Mouse (Mus musculus) urinary bladder, postnatal 14 days (tissue): ENCODE results near the gene Bcl2l11.
A peak's percentile ranks its signal among the peaks of the same experiment; 100 is the strongest.

Experiments
- DNase-seq: peaks from one replicate; pipeline ENCODE4 v3.0.0; 2021; ENCODE audit warnings: low spot score

Bcl2l11 gene

DNA sequence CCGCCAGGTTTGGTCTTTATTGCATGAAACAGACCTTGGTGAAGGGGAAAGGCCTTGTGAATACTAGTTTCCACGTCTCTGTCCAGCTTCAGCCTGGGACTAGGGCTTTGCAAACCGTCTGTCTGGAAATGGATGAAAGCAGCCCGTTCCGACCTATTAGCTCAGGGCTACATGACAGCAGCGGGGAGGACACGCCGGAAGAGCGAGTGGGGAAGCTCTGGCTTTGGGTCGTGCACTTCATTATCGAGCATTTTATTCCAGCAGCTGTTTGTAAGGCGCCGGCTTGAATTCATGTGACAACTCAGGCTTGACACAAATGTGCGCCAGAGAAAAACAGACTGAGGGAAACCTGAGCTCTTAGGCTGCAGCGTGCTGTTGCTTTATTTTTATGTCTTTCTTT, 13.9 kb downstream of the Bcl2l11 start:
- no peak for DNase-seq

DNA sequence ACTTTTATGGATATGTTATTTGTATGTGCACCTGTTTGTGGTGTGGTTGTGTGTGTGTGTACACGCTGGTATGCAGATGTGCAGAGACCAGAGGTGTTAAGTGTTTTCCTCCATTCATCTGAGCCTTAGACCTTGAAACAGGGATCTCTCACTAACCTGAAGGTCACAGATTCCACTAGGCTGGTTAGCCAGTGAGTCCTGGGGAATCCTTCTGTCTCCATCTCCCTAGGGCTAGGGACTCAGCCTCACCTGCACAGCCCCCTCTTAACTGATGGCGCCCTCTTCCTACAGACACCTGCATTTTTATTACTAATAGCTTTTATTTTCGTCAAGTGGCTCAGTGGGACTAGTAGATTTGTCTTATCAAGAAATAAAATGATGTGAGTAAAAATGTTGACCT, 14.3 kb downstream of the Bcl2l11 start:
- no peak for DNase-seq

DNA sequence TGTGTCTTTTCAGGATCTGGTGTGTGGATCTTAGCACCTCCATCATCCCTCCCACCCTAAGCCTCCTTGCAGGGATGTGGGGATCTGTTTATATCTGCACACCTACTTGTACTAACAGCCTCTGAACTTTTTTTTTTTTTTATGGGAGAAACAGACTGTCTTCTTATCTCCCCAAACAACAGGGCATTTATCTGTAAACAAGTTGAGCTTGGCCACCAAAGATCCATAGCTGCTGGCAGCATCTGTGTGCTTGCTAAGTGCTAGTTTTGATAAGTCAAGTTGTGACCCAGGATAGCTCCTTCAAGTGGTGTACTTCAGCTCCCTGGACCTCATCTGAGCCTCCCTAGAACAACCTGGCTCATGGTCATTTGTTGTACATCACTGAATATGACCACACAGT, 18.2 kb downstream of the Bcl2l11 start:
- no peak for DNase-seq

DNA sequence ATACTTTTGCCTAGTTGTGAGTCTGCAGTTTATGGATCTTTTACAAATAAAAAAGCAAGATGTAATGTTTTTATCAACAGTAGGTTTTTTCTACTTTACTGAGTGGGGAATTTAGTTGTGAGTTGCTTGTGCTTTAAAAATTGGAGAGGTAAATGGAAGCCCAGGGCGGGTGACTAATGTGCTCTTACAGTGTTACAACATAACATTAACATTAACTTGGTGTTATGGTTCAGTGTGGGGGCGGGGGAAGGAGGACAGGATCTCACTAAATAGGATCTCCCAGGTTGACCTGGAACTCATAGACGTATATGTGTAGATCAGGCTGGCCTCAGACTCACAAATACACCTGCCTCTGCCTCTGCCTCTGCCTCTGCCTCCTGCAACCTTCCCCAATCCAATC, 19.6 kb downstream of the Bcl2l11 start:
- DNase-seq, result no peak

DNA sequence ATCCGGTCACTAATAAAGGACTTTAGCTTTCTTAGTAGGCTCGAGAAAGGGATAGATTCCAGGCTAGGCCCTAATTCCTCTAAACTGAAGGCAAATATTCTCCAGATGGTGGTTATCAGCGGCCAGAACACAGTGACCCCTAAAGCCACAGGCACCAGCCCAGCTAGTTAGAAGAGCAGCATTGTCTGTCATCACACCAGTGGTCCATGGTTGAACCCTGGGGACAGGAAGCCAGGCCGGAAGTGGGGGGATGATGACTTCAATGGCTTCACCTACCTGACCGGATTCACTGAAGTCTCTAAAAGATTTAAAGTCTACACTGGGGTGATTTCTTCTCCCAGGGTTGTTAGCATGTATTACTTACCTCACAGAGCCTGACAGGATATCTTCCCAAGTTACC, 23.8 kb downstream of the Bcl2l11 start:
- DNase-seq, result no peak

DNA sequence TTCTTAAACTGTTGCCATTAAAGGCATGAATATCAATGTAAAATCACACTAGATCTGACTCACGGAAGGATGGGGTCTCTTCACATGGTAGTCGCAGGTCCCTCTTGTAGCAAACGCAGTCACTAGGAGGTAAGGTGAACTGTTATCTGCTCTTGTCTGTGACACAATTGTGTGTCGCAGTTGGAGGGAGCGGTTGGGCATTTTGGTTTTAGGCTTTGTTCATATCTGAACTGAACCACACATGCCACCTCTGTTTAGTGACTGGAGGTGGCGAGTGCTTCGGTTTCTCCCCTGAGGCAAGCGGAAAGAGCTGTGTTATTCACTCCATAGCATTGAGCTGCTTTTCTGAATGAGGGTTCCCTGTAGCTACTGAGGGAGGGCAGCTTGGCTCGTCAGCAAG, 26.4 kb downstream of the Bcl2l11 start:
- DNase-seq, result no peak

DNA sequence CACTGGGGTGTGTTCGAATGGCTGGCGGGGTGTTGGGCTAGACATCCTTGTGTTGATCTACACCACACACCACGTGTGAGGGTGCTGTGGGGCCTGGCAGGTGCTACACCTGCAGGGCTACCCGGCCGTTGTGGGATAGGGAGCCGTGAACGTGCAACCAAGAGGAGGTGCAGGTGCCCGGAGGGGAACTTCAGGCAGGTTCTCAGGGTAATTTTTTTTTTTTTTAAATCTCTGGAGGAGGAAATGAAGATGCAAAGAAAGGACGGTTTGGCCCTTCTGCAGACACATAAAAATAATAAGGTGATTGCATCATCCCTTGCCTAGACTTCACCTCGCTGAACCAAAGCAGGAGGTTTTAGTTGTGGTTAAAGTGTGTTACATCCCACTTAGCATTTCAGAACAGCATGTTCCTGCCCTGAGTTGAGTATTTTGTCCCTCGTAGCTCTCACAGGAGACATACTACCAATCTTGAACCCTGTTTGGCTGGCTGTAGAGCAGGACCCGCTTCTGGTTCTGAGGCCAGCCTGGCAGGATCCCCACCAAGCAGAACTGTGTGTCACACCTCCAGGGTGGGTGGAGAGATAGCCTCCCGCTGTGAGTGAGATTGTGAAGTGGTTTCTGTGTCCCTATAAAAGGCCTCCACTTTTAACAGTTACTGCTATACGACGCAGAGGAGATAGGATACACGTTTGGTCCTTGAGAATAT, 27.2 kb downstream of the Bcl2l11 start:
- no peak for DNase-seq

DNA sequence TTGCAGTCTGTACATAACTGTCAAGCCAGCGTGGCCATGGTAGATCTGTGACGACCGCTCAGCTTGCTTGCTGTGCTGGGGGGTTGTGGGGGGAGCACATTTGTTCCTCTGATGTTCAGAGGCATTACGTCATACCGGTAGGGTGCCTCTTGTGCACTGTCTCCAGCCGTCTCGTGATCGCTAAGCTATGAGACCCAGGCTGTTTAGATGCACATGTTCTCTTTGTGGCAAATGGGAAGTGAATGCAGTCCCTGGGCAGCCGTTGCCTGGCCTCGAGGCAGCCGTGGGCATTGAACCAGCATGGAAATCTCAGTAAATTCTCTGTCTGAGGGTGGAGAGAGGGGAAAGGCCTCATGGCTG, 27.7 kb downstream of the Bcl2l11 start:
- no peak for DNase-seq

DNA sequence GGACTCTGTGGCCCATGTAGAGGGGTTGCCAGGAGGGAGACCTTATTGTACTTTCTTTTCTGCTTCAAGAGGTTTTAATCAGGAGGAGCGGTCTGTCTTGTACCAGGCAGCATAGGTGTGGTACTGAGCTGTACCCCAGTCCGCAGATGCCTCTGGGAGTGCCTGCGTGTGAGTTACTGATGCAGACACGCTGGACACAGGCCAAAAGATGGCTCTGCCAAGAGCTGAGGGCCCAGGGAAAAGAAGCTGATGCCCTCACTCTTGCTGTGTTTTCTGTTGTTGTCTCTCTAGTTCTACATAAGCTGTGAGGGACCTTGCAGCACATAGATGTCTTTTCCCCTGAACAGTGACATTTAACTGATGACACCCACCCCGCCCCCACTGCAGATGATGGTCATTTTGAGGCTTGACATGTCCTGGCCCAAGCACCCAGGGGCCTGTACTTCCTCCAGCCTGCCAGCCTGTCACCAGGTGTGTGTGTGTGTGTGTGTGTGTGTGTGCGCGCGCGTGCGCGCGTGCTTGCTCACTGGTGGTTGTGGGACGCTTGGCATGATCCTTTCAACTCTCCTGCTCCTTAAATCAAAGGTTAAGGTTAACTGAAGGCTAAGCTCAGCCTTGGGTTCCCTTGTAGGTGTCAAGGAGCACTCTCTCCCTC, 29.7 kb downstream of the Bcl2l11 start:
- no peak for DNase-seq

DNA sequence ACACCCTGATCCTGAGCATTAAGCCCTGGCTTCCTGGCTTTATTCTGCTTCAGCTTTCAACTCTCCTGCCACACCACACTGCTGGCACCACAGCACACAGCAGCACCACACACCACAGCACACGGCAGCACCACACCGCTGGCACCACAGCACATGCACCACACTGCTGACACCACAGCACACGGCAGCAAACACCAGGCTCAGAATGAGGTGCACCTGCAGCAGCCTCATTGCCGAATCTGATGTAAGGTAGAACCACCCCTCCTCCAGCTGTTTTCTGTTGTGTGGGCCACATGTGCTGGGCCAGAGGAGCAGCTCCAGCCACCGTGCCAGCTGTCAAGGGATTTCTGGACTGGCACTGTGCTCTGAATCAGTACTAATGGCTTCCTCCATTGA, 30.2 kb downstream of the Bcl2l11 start:
- DNase-seq, result no peak

DNA sequence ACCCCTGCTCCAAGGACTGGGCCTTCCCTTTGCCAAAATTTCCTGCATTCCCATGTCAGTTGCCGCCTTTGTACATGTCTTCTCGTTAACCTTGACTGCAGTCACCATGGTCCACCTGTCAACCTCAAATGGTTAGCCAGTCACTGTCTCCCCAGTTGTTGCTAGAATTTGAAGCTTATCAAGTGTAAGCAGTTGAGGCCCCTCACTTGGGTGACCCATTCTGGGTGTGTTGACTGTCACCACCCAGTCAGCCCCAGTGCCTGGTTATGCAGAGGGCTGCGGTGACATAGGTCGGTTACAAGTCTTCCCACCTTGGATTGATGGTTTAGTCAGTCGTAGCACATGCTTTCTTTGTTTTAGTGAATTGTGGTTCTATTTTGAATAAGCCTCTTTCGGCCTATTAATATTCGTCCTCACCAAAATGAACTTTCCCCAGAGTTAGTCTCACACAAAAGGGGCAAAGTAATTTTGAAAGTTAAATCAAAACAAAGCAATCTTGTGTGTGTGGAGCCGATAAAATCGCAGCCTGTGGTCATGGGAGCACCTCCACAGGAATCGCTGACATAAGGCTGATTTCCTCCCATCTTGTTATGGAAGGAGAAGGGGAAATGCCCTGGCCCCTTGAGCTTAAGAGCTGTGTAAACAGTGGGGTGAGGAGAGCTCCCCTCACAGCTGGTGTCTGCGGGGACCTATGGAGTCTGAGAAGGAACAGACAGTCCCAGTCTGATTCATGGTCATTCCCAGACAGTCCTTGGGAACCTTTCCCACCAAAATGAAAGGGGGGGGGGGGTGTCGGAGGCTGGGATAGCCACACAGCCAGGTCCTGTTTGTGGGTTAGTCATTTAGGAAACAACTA, 30.9 kb downstream of the Bcl2l11 start:
- DNase-seq, result no peak

DNA sequence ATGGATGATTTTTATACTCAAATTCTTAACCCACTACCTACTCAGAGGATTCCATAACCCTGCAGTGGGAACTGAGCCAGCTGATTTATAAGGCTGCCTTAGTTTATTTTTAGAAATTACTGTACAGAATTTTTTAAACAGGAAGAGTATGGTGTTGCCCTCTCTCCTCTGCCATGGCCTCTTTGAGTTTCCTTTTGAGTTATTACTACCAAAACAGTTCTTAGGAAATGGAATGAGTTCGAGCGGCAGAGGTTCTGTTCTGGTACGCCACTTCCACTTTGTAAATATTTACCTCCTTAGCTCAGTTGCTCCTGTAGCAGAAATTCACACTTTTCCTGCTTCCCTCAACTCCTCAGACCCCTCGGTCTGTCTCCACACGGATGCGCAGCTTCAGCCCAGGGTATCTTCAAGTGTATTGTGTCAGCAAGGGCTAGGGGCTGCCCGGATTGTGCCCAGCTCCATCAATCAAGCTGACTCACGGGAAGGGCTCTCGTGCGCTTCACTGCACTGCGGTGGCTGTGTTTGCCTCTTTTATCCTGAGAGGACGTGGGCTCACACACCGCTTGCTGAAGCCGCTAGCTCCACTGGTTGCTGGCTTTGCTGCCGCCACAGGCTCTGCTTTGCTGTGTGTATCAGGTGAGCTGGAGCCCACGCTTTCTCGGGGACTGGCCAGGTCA, 33.0 kb downstream of the Bcl2l11 start:
- no peak for DNase-seq

DNA sequence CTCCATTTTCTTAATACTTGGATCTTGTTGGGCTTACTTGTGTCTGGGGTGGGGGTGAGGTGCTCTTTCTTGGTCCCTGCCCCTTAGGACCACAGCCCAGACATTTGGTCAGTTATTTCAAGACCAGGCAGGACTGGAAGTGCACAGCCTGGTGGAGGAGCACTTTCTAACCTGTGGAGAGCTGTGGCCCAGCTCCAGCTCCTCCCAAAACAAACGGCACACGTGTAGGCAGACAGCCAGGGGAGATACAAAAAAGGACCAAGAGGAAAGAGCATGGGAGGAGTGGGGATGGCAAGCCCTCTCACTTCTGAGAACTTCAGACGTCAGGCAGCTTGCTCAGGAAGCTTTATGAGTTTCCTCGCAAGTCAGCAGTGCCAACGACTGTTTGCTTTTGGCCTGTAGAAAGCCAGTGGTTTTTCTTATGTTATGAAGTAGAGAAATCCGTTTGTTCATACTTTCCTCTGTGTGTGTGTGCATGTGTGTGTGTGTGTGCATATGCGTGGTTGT, 33.8 kb downstream of the Bcl2l11 start:
- DNase-seq, result peak; percentile 21

DNA sequence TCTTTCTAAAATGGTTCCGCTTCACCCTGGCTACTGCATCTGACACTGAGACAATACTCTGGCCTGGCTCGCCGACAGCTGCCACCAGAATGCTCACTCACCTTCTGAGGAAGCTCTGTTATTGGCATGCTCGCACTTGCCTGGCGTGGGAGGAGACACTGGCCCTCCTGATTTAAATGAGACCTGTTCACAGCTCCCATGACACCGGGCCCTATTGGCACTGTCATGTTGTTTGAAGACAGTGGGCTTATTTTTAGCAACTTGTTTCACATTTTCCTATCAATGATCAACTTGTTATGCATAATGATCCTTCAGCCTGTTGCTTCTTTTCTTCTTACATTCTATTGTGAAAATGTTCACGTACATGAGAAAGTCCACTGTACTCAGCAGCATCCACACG, 37.3 kb downstream of the Bcl2l11 start:
- DNase-seq, result no peak

DNA sequence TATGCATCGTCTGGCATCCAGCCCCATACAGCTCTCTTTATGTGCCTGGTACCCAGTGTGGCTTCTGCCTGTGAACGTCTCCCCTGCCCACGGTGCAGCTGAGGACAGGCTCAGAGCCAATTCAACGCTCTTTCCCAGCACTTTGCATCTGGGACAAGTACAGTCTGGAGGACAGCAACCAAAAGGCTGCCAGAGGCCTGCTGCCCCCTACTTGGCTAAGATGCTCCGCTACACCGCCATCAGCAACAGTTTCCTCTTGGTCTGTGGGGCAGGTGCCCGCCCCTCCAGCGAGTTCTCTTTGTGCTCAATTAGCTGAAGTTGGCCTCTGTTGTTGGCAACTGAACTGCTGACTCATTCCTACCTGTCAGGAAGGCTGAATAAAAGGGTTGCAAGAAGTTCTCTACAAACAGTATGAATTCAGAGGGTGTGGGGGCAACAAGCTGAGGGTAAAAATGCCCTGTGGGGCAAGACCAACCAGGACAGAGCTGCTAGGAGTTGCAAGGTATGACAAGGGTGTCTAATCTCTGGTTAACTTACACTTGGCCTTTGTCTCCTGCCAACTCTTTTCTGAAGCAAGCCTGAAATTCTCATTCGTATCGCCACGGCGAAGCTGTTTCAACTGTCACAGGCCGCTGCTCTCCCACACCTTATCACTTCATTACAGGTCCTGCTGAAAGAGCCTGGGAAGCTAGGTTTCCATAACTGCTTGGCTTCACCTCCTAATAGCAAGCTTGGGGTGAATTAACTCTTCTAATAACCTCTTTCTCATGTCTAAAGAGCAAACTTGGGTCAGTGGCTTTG, 41.0 kb downstream of the Bcl2l11 start:
- DNase-seq, result peak; percentile 24

DNA sequence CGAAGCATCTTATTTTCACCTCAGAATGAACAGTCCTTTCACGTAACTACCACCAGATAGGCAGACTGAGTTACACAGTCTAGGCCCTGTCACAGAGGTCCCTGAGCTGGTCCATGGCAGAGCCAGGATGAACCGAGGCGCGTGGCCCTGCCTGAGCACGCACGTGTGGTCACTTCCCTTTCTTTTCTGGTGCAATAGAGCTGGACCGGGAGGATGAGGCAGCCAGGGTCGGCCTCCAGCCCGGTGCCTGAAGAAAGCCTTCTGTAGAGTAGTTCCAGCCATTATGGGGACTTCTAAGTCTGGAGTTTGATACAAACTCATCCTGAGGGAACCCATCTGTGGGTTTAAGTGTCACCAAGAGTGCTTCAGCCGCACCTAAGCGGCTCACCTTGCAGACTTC, 42.1 kb downstream of the Bcl2l11 start:
- no peak for DNase-seq

DNA sequence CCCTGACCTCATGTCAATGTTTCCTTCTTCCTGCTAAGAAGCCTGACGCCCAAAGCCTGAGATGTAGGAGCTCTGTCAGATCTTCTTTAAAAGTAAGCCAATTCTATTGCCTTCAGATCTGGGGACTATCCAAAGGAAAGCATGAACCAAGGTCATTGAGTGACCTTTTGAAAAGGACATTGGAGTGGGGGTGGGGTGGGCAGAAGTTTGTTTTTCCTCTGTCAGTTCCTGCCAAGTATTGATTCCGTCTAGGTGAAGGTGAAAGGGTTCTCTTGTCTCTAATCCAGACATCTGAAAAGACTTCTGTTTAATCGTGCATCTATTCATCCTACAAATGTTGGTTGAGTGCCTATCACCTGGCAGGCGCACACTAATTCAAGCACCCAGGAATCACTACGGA, 43.6 kb downstream of the Bcl2l11 start:
- DNase-seq, result no peak

DNA sequence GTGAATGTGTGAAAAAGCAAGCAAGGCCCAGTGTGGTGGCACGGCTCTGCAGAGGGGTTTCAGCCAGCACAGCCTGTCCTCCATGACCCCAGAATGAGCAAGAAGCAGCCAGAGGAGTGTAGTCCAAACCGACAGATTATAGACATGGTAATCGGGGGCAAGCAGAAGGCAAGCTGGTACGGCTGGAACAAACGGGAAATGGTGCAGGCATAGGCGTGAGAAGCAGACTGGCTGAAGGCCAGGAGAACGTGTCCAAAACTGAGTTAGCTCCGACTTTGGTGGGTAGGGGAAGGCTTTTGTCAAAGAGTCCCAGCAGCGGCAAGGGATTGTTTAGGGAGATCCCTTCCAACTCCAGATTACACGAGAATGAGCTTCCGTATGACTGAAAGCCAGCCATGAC, 44.1 kb downstream of the Bcl2l11 start:
- DNase-seq, result no peak

DNA sequence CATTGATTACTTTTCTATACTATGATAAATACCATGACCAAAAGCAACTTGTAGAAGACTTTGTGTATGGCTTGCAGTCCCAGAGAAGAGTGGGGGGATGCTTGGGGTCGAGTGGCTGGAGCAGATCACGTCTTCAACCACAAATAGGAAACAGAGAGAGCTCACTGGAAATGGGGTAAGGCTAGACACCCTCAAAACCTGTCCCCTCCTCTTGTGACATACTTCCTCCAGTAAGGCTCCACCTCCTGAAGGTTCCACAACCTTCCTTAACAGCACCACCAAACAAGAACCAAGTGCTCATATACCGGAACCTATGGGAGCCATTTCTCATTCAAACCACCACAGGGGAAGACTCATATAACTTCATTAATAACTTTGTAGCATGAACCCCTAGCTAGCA, 44.8 kb downstream of the Bcl2l11 start:
- DNase-seq, result no peak

DNA sequence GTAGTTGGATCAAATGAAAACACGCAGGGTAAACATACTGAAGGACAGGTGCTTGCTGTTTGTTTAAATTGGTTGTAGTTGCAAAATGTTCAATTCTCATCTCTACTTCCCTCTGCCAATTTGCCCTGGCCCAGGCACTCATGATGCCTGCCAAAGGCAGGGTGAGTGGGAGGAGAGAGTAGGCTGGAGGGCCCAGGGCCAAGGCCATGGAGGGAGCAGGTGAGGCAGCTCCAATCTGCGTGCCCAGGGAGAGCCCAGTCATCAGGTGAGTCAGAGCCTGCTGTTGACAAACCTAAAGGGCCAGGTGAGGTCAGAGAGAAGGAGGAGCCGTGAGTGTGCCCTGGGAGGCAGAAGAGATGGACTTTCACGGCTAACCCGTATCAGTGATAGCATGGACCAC, 46.4 kb downstream of the Bcl2l11 start:
- DNase-seq, result peak; percentile 77

DNA sequence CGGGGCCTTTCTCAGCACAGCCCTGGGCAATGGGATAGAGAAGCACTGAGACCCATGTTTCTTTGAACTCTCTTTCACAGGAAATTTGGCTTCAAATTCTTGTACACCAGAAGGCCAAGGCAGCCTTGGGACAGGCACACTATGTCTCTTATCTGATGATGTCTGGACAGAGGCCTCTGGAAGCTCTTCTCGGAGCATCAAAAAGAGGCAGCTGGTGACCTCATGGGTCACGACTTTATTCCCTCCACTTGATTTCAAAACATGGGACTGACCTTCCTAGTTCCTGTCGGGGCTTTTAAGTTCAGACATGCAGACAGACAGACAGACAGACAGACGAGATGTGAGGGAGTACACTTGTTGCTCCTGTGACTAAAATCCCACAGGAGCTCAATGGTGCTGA, 48.3 kb downstream of the Bcl2l11 start:
- no peak for DNase-seq
